Mouse (Mus musculus): ENCODE data around the gene Ssxb1.
"Not testable (repeated sequence)": the region's sequence is repeated elsewhere in the genome, so short reads cannot be mapped to it uniquely, and the experiment has no call there.

The Ssxb1 gene

GRCm38 (mm10) chrX:8413005-8413404 lies at the start of gene Ssxb1:
Gene Ssxb1 (plus strand): TSS chrX:8413305.
- DNase-seq (ENCODE audit: low spot score): not testable (repeated sequence)

- not testable (repeated sequence) for DNase-seq (ENCODE audit: low spot score)
Observed at GRCm38 (mm10) chrX:8366678-8367077, 46.4 kb upstream of the Ssxb1 start, which contains the start of gene Ssxb9. Gene Ssxb9 (plus strand): TSS chrX:8366978.

- DNase-seq (ENCODE audit: low spot score): not testable (repeated sequence)
Observed at GRCm38 (mm10) chrX:8461626-8462025, 48.5 kb downstream of the Ssxb1 start, which contains the start of gene Ssxb2. Gene Ssxb2 (minus strand): TSS chrX:8461726.

Data from layer of hippocampus, adult 11-12 months (tissue).